Mouse (Mus musculus) thymus, postnatal 4 days (tissue): ENCODE data around the gene Cpa4.

Experiments used
- DNase-seq: peaks from one replicate; pipeline ENCODE4 v3.0.0; 2021

Cpa4 gene

DNA sequence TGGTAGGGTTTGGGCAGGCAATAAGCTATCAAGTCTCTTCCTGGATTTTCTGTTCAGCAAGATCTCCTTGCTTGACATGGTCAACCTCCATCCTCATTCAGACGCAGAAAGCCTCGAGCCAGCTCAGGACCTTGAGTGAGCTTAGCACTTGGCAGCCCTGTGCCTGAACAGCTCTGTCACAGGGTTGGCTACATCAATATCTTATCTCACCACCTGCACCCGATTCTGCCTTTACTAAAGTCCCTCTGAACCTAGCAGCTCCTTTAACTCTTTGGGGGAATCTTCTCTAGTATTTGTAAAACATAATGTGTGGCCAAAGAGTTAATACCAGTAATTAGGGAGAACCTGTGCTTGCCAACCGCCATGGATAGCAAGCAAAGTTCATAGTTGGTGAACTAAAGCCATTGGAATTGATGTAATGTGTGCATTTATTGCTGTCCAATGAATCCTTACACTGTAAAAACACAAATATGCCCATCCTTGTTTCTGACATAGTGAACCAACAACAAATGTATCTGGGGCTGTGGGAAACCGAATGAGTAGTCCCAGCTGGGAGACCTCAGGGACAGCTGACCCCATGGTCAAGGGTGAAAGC, 70.6 kb downstream of the Cpa4 start, which contains the start of gene Cpa1:
Gene Cpa1, plus strand, starts transcription at position 545 of the 595 bp plus-strand sequence.
- no peak for DNase-seq
